ENCODE assay signal across 9 mouse cellular contexts in genomic region chr8:87064250-87064747, GRCm38 (mm10).
A peak's percentile ranks its signal among the peaks of the same experiment; 100 is the strongest.
DNase-seq lines count a peak whose midpoint lies in the region; ATAC-seq lines count a peak whose summit lies in the region.
"Had no signal": no experiment of that assay in that cellular context is flagged by ENCODE, and none has a peak within 500 bp of the region (broad histone marks: within the 10 kb centered on the region; RNA-seq: fewer than 3 reads in every experiment).

No protein-coding gene starts in this region.

- H3K4me3 ChIP-seq in hindbrain, embryonic 13.5 days: no peak overlapping the region
- no peak overlapping the region for H3K4me3 ChIP-seq in midbrain, embryonic 15.5 days

- peak overlapping the region; percentile 82 for H3K27ac ChIP-seq in hindbrain, embryonic 13.5 days
- H3K27ac ChIP-seq in midbrain, embryonic 15.5 days: peak overlapping the region; percentile 31

- WGBS in hindbrain, embryonic 13.5 days: 49% methylated on average over 12 of the region's 12 CpGs
- WGBS in midbrain, embryonic 15.5 days: 36% methylated on average over 12 of the region's 12 CpGs

- peak; percentile 37 for DNase-seq in heart, adult 11 months
- no peak for DNase-seq in heart, adult 9 months (ENCODE audit: low spot score in 2 of 2)
- peak; percentile 72 to 83 for DNase-seq in cerebellum, postnatal 10 days
- DNase-seq in kidney, adult 9 months: no peak
- no peak for DNase-seq in gastrocnemius, postnatal 10 days
- no peak for DNase-seq in c-Kit-positive CD71-positive TER-119-positive erythroid progenitor cells, embryonic 14.5 days (ENCODE audit: low spot score)
- DNase-seq: heart, postnatal 4 days had no signal

- no peaks in the 10 kb centered on the region for H3K27me3 ChIP-seq in hindbrain, embryonic 13.5 days
- no peaks in the 10 kb centered on the region for H3K27me3 ChIP-seq in midbrain, embryonic 15.5 days (replicated peaks)

- no peaks in the 10 kb centered on the region for H3K36me3 ChIP-seq in hindbrain, embryonic 13.5 days
- H3K36me3 ChIP-seq in midbrain, embryonic 15.5 days (replicated peaks): no peaks in the 10 kb centered on the region

- H3K4me2 ChIP-seq in hindbrain, embryonic 13.5 days: peak overlapping the region; percentile 9; the same call in 1 of the 2 replicates
- H3K4me2 ChIP-seq in midbrain, embryonic 15.5 days: no peak overlapping the region

- no peak overlapping the region; the same call in 1 of the 2 replicates for H3K9ac ChIP-seq in hindbrain, embryonic 13.5 days
- no peak overlapping the region for H3K9ac ChIP-seq in midbrain, embryonic 15.5 days

- peak; percentile 71 for ATAC-seq in hindbrain, embryonic 13.5 days (ENCODE audit: low FRiP score)
- ATAC-seq in midbrain, embryonic 15.5 days (replicated peaks): peak; percentile 75

- H3K9me3 ChIP-seq in hindbrain, embryonic 13.5 days: no peaks in the 10 kb centered on the region
- H3K9me3 ChIP-seq in midbrain, embryonic 15.5 days: no peaks in the 10 kb centered on the region

- peaks cover 21% of the 10 kb centered on the region for H3K4me1 ChIP-seq in hindbrain, embryonic 13.5 days (replicated peaks)
- H3K4me1 ChIP-seq in midbrain, embryonic 15.5 days: peaks cover 14% of the 10 kb centered on the region

Comparison
In these comparisons a context has a peak if more than half of its experiments do, and no peak if none do; other contexts are left out.
1. DNase-seq: peak in heart, adult 11 months (single experiment) and cerebellum, postnatal 10 days (2 of 2); none in heart, adult 9 months (0 of 2), kidney, adult 9 months (single experiment), gastrocnemius, postnatal 10 days (single experiment) and c-Kit-positive CD71-positive TER-119-positive erythroid progenitor cells, embryonic 14.5 days (single experiment).